Mouse (Mus musculus) lung, embryonic 15.5 days (tissue): Measurements from ENCODE around the gene Cntfr. TPM values are rescaled to one million over a fixed set of nuclear protein-coding genes. Genes with fewer than 3 reads are reported as not detected.
A peak's percentile ranks its signal among the peaks of the same experiment; 100 is the strongest.
"Not testable (repeated sequence)": the region's sequence is repeated elsewhere in the genome, so short reads cannot be mapped to it uniquely, and the experiment has no call there.

ENCODE experiments used
- ATAC-seq: fragments of 200-750 bp; cut with Nextera tagmentation; 2 replicates; pipeline ENCODE4 v1.8.0; 2017; ENCODE audit warnings: moderate number of reproducible peaks, borderline replicate concordance; ENCODE audit not compliant: low FRiP score, low TSS enrichment; ENCODE audit errors: extremely low read depth
- H3K27ac ChIP-seq: fragments of 300-500 bp; sonication (generic); 2 replicates; pipeline ENCODE4 v1.5.1; 2015; ENCODE audit warnings: moderate library complexity, mild to moderate bottlenecking, inconsistent platforms
- H3K27me3 ChIP-seq: fragments of 300-500 bp; sonication (generic); 2 replicates; pipeline ENCODE4 v1.6.1; 2015; ENCODE audit warnings: inconsistent platforms
- H3K36me3 ChIP-seq: fragments of 300-500 bp; sonication (generic); 2 replicates; pipeline ENCODE4 v1.6.1; 2015; ENCODE audit warnings: inconsistent platforms
- H3K4me1 ChIP-seq: fragments of 300-500 bp; sonication (generic); 2 replicates; pipeline ENCODE4 v1.6.1; 2015; ENCODE audit warnings: inconsistent platforms
- H3K4me2 ChIP-seq: fragments of 300-500 bp; sonication (generic); 2 replicates; pipeline ENCODE4 v1.6.1; 2015; ENCODE audit warnings: inconsistent platforms, mild to moderate bottlenecking, moderate library complexity
- H3K4me3 ChIP-seq: fragments of 300-500 bp; sonication (generic); 2 replicates; pipeline ENCODE4 v1.5.1; 2015; ENCODE audit warnings: mild to moderate bottlenecking, inconsistent platforms
- H3K9ac ChIP-seq: fragments of 300-500 bp; sonication (generic); 2 replicates; pipeline ENCODE4 v1.6.1; 2015; ENCODE audit warnings: inconsistent platforms
- H3K9me3 ChIP-seq: fragments of 300-500 bp; sonication (generic); 2 replicates; pipeline ENCODE4 v1.6.1; 2016; ENCODE audit warnings: inconsistent platforms
- WGBS: fragments of 180-500 bp; shearing (Covaris S2); methylation state at CpG from one replicate; pipeline ENCODE4 v1.1.7; 2015; 5-methylcytosine and 5-hydroxymethylcytosine counted together
- polyA plus RNA-seq: library from polyadenylated mRNA; unstranded; fragments of >200 nt; fragmentation: Nextera tagmentation; extraction: Ambion mirVana; gene quantifications from 2 replicates; pipeline ENCODE4 v1.2.1, GENCODE M21; 2015

The Cntfr gene
- polyA plus RNA-seq, 1 experiment from 2014 or later: 7.8 TPM

DNA sequence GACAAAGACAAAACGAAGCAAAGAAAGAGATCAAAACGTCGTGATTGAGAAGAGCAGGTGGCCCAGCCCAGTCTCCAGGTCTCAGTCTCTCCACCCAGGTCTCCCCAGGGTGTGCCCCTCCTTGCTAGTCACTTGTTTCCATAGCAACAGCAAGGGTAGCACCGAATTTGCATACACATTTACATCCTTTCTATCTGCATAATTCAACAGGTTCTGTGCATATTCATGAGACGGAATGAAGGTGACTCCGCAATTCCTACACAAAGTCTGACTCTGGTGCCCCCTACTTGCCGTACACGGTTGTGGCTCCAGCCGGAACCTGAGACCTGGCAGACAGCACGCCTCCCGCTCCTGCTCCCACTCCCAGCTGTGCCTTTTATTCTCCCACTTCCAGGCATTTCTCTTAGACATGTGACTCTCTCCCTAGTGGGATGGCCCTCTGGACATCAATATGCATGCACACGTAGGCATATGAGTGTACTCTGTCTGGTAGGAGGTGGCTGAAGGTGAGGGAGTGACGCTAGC is 10.2 kb upstream of the Cntfr start:
- peak; percentile 41; the same call in 1 of the 2 replicates for ATAC-seq
- Histone ChIP-seq H3K9ac (no peak overlapping the region), H3K4me2 (peak overlapping the region; percentile 13; the same call in 1 of the 2 replicates), H3K27ac (no peak overlapping the region), H3K27me3 (peaks cover 7% of the 10 kb centered on the region; the same call in 1 of the 2 replicates), H3K4me3 (no peak overlapping the region), H3K36me3 (no peaks in the 10 kb centered on the region), H3K4me1 (peaks cover 23% of the 10 kb centered on the region), H3K9me3 (no peaks in the 10 kb centered on the region)
- 4% methylated on average over 13 of the region's 13 CpGs for WGBS

DNA sequence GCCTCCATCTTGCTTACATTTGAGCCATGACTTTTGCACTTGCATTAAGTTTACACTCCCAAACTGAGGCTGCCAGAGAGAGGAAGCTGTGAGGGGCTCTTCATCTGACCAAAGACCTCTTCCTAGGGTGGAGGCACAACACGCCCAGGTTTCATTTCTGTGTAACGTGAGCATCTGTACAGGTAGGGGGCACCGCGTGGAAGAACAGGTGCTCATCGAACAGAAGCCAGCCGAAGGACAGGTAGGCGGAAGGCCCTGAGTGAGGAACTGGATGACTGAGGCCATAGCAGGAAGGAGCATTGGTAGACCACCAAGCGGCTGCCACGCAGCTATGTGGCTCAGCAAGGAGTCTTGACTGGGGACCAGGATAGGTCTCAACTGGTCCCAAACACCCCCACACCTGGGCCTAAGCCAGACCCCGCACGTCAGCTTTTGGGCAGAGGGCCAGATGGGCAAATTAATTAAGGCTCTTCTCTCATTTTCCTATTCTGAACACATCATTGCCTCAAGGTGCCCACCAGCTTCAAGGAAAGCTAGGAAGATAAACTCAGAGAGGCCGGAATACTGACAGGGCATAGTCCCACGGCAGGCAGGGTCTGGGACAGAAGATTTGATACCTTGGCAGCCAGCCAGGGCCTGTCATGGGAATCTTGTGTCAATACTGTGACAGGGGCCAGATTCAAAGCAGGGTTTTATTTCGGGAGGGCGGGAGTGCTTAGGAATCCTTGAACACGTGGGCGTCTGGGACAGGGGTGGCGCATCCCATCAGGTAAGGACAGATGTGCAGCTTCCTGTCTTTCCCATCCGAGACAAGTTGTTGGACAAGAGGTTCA is 9.2 kb upstream of the Cntfr start:
- Histone ChIP-seq H3K4me3 (no peak overlapping the region), H3K4me2 (no peak overlapping the region)

DNA sequence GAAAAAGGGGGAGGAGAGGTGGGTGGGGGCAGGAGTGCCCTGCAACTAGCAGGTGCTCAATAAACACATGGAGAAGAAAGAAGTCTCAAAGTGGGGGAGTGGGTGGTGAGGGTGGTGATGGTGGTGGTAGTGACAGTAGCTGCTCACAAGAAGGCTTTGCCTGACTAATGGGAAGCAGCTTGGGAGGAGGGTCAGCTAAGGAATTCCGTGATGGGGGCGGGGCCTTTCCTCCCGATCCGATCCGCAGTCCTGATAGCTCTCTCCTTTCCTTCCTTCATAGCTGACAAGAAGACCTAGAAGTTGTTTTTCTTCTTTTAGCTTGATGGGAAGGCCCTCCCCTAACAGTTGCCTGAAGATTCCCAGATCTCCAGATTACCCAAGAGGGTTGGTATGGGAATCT is 7.8 kb upstream of the Cntfr start:
- WGBS: 0% methylated on average over 5 of the region's 5 CpGs
- H3K27me3 ChIP-seq: peaks cover 7% of the 10 kb centered on the region; the same call in 1 of the 2 replicates
- no peak for ATAC-seq
- no peak overlapping the region for H3K4me3 ChIP-seq
- H3K36me3 ChIP-seq: no peaks in the 10 kb centered on the region
- H3K4me1 ChIP-seq: peaks cover 16% of the 10 kb centered on the region; the same call in 1 of the 2 replicates
- H3K9ac ChIP-seq: no peak overlapping the region
- H3K9me3 ChIP-seq: no peaks in the 10 kb centered on the region
- H3K4me2 ChIP-seq: no peak overlapping the region
- no peak overlapping the region for H3K27ac ChIP-seq

More for the DNA sequence above, 9.2 kb upstream of the Cntfr start:
- 0 out of 2 replicates have a peak, but pooled peaks have one; percentile 37 for ATAC-seq
- 51% methylated on average over 19 of the region's 19 CpGs for WGBS
- no peak overlapping the region for H3K27ac ChIP-seq
- peaks cover 7% of the 10 kb centered on the region; the same call in 1 of the 2 replicates for H3K27me3 ChIP-seq
- H3K36me3 ChIP-seq: no peaks in the 10 kb centered on the region
- peaks cover 16% of the 10 kb centered on the region; the same call in 1 of the 2 replicates for H3K4me1 ChIP-seq
- H3K9me3 ChIP-seq: no peaks in the 10 kb centered on the region
- H3K9ac ChIP-seq: no peak overlapping the region

DNA sequence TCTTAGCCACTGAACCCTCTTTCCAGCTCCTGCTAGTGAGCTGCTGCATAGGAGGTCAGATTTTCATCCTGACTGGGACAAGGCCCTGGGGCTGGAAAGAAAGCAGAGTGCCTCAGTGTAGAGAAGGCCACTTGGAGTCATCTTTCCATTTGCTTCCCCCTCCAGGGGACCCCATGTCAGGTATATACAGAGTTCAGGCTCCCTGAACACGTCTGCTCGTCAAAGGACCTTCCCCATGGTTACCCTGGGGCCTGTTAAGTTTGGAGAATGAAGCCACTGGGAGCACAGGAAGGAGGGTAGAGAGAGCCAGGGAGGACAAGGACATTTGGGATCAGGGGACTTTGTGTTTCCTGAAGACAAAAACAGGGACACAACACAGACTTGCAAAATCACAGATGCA is 5.3 kb upstream of the Cntfr start:
- H3K9me3 ChIP-seq, H3K4me2 ChIP-seq, H3K27me3 ChIP-seq, H3K27ac ChIP-seq, H3K9ac ChIP-seq, H3K4me3 ChIP-seq, ATAC-seq, H3K36me3 ChIP-seq: not testable (repeated sequence)
- 71% methylated on average over 2 of the region's 2 CpGs for WGBS
- H3K4me1 ChIP-seq: peaks cover 10% of the 10 kb centered on the region; the same call in 1 of the 2 replicates

DNA sequence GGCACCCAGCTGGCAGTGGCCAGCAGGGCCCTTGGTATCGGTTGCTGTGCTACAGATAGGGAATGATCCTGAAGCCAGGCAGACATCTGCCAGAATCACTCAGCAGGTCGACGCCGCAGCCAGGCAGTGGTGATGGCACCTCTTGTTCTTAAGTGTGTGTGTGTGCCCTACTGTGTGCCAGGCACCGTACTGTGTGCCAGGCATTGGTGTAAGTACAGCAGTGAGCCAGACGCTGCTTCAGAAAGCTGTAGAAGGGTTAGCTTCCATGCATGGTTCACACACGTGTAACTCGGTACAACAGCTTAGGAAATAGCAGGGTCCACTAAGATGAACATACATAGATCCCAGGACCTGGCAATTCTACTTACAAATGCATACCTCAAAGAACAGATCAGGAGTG is 3.3 kb upstream of the Cntfr start:
- 89% methylated on average over 4 of the region's 8 CpGs for WGBS

DNA sequence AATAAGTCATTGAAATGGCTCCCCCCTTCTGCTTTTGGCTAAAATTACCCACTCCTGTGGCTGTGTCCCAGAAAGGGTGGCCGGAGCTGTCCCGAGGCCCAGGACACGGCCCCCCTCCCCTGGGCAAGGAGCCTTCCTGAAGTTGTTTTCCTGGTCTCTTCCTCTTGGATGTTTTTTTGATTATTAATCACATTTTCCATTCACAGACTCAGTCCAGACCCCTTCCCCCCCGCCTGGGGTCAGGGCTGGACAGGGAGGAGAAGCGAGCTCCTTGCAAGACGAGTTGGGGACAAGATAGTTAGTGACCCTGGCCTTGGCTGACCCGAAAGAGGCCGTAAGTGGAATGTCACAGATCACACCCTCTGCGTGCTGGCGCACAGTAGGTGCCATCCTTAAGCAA is 2.9 kb upstream of the Cntfr start, which contains the start of gene Il11ra1:
Gene Il11ra1, plus strand, starts transcription at position 207 of the 400 bp plus-strand sequence.
- H3K9me3 ChIP-seq, H3K36me3 ChIP-seq, H3K4me3 ChIP-seq, H3K9ac ChIP-seq, H3K4me1 ChIP-seq, H3K27me3 ChIP-seq, H3K27ac ChIP-seq, ATAC-seq: not testable (repeated sequence)
- 69% methylated on average over 10 of the region's 10 CpGs for WGBS
- H3K4me2 ChIP-seq: peak within 1 kb of the TSS; percentile 24; the same call in 1 of the 2 replicates

More for the DNA sequence above, 3.3 kb upstream of the Cntfr start:
- H3K9me3 ChIP-seq, H3K9ac ChIP-seq, H3K4me2 ChIP-seq, H3K27ac ChIP-seq, H3K4me1 ChIP-seq, H3K4me3 ChIP-seq, H3K27me3 ChIP-seq, H3K36me3 ChIP-seq, ATAC-seq: not testable (repeated sequence)

DNA sequence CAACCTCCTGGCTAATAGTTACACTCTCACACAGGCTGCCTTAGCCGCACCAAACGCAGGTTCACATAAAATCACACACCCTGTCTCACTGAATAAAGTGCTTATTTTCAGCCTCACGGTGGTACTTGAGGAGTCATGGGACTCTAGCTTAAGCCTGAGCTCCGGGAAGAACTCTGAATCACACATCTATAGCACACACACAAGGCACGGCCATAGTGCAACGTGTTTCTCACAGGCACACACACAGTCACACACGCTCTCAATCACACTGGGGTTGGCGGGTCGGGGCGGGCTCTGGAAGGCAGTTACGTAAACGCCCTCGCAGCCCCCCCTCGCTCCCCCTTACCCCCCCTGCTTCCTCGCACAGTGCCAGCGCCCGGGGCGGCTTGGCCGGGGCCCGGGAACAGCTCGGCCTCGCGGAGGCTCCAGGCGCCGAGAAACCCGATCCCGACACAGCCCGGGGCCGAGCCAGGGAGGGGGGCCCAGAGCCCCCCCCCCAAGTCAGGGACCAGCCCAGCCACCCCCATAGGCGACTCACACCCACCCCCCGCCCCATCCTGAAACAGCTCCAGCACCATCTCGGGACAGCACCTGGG is 1.6 kb upstream of the Cntfr start:
- H3K9ac ChIP-seq, H3K4me1 ChIP-seq, H3K36me3 ChIP-seq, H3K9me3 ChIP-seq, H3K27ac ChIP-seq, ATAC-seq, H3K27me3 ChIP-seq, H3K4me3 ChIP-seq: not testable (repeated sequence)
- WGBS: 5% methylated on average over 25 of the region's 32 CpGs
- peak overlapping the region; percentile 24; the same call in 1 of the 2 replicates for H3K4me2 ChIP-seq

DNA sequence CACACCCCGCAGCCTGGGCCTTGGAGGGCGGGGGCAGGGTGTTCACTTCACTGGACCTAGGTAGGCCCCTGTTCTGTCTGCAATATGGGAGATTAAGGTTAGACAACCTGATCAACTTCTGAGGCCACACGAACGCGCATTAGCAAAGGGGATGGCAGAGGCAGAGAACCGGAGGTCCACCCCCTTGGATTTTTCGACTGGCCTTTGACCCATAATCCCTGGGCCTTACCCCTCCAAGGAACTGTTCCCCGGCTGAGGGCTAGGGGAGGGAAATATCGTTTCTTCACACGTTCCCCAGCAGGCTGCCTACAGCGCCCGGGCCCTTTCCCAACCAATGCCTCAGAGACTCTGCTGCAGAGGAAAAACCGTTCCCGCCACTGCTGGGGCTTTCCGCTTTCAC is 437 bp downstream of the Cntfr start:
- 15% methylated on average over 11 of the region's 15 CpGs for WGBS
- H3K9ac ChIP-seq, H3K4me1 ChIP-seq, H3K36me3 ChIP-seq, H3K27ac ChIP-seq, H3K4me3 ChIP-seq, H3K9me3 ChIP-seq, H3K27me3 ChIP-seq, H3K4me2 ChIP-seq, ATAC-seq: not testable (repeated sequence)

DNA sequence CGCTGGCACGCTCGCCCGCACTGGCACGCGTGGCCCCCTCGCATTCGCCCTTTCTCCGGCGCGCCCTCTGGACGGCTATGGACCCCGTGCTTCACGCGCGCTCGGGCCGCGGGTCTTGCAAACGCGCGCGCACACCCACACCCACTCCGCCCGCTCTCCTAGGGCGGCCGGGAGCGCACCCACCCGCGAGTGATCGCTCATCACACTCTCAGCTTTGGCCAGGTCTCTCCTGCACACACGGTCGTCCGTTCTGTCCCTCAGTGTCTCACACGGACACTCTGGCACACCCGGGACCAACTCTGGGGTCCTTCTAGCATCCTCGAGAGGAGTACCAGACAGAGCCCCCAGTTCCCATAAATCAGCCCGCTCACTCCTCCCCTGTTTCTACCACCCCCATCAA is 1.1 kb downstream of the Cntfr start:
- H3K4me2 ChIP-seq: peak overlapping the region; percentile 50
- not testable (repeated sequence) for ATAC-seq, H3K4me3 ChIP-seq

DNA sequence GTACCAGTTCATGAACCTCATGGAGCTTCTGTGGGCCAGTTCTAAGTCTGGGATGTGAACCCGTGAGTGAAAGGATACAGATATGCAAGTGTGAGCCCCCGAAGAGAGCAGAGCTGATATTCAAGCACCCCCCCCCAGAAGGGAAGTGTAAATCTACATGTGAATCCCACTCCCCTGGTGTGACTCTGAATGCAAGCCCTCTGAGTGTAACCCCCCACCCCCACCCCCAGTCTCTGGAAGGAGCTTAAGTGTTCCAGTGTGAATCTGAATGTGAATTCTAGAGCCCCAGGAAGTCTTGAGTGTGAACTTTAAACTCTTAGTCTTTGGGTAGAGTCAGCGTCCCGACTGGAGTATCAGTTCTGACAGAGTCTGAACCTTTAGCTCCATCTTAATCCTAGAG is 3.4 kb downstream of the Cntfr start:
- H3K4me2 ChIP-seq, H3K4me3 ChIP-seq, H3K4me1 ChIP-seq, H3K27ac ChIP-seq, H3K36me3 ChIP-seq, H3K9ac ChIP-seq, ATAC-seq, H3K9me3 ChIP-seq, H3K27me3 ChIP-seq: not testable (repeated sequence)
- 23% methylated on average over 4 of the region's 4 CpGs for WGBS

More for the DNA sequence above, 1.1 kb downstream of the Cntfr start:
- not testable (repeated sequence) for H3K27me3 ChIP-seq, H3K27ac ChIP-seq, H3K36me3 ChIP-seq, H3K9me3 ChIP-seq, H3K4me1 ChIP-seq, H3K9ac ChIP-seq
- 1% methylated on average over 18 of the region's 38 CpGs for WGBS

DNA sequence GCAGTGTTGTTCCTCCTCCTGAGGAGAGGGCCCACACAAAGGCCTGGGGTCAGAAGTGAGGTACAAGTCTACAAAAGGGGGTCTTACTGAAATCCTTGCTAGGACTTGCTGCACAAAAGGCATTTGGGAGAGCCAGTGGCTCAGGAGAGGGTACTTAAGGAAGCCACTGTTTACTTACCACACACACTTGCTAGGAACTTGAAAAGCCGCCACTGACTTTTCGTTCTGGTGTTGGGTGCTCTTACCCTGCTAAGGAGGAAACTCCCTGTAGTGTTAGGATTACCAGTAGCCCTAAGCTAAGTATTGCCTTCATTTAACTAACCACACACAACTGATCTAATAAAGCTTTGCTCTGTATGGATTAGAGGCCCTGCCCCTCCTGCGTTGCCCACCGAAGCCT is 6.9 kb downstream of the Cntfr start:
- H3K36me3 ChIP-seq, H3K9ac ChIP-seq, H3K4me2 ChIP-seq, H3K27ac ChIP-seq, H3K9me3 ChIP-seq, H3K4me1 ChIP-seq, H3K27me3 ChIP-seq, H3K4me3 ChIP-seq: not testable (repeated sequence)
- ATAC-seq: peak; percentile 47; the same call in 1 of the 2 replicates
- WGBS: no CpG with 5 or more reads among the region's 4 CpGs

DNA sequence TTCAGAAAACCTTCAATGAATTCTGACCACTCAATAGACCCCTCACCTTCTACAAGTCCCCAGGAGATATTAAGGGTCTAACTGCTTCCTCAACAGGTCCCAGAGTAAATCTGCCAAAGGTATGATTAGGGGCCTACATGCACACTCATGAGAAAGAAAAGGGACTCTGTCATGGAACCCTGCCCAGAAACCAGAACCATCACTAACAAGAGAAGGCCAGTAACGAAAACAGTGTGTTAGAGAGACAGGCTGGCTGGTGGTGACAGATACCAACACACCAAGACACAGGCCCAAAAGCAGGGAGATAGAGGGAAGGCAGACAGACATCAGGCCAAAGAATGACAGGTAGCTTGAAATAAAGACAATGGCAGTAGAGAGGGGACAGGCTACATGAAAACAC is 8.3 kb downstream of the Cntfr start:
- H3K9me3 ChIP-seq, H3K4me1 ChIP-seq, H3K4me2 ChIP-seq, H3K9ac ChIP-seq, H3K36me3 ChIP-seq, H3K4me3 ChIP-seq, H3K27me3 ChIP-seq, ATAC-seq: not testable (repeated sequence)
- WGBS: 27% methylated on average over 1 of the region's 1 CpGs
- H3K27ac ChIP-seq: peak overlapping the region; percentile 70
